Mouse (Mus musculus): Measurements from ENCODE around the gene Amn1. TPM values are rescaled to one million over a fixed set of nuclear protein-coding genes. Genes with fewer than 3 reads are reported as not detected.
A peak's percentile ranks its signal among the peaks of the same experiment; 100 is the strongest.
"Not testable (repeated sequence)": the region's sequence is repeated elsewhere in the genome, so short reads cannot be mapped to it uniquely, and the experiment has no call there.

The Amn1 gene
- polyA plus RNA-seq, 1 experiment = 22.4 TPM

GRCm38 (mm10) chr6:149139011-149139410, 49.5 kb downstream of the Amn1 start:
- Histone ChIP-seq H3K4me3 (ENCODE audit: insufficient read depth, low read length) (no peak overlapping the region), H3K4me1 (ENCODE audit: control insufficient read depth, insufficient read depth, low read length) (peaks cover 2% of the 10 kb centered on the region; the same call in 1 of the 2 replicates), H3K27ac (ENCODE audit: insufficient read depth, low read length) (no peak overlapping the region)
- TF ChIP-seq POLR2A (IDR thresholded peaks at IDR 0.05; ENCODE audit: extremely low read depth, insufficient read depth, low read length) (no peak), CTCF (IDR thresholded peaks at IDR 0.05; ENCODE audit: extremely low read depth, insufficient read depth, low read length) (no peak)

GRCm38 (mm10) chr6:149137936-149138335, 50.6 kb downstream of the Amn1 start:
- TF ChIP-seq CTCF (IDR thresholded peaks at IDR 0.05; ENCODE audit: extremely low read depth, insufficient read depth, low read length) (no peak), POLR2A (IDR thresholded peaks at IDR 0.05; ENCODE audit: extremely low read depth, insufficient read depth, low read length) (no peak)
- no peak overlapping the region for H3K27ac ChIP-seq (ENCODE audit: insufficient read depth, low read length)
- peaks cover 2% of the 10 kb centered on the region; the same call in 1 of the 2 replicates for H3K4me1 ChIP-seq (ENCODE audit: control insufficient read depth, insufficient read depth, low read length)
- H3K4me3 ChIP-seq (ENCODE audit: insufficient read depth, low read length) = no peak overlapping the region

- H3K27ac ChIP-seq (ENCODE audit: insufficient read depth, low read length) = no peak overlapping the region
- TF ChIP-seq CTCF (IDR thresholded peaks at IDR 0.05; ENCODE audit: extremely low read depth, insufficient read depth, low read length) (no peak), POLR2A (IDR thresholded peaks at IDR 0.05; ENCODE audit: extremely low read depth, insufficient read depth, low read length) (no peak)
- H3K4me3 ChIP-seq (ENCODE audit: insufficient read depth, low read length) = no peak overlapping the region
- no peaks in the 10 kb centered on the region for H3K4me1 ChIP-seq (ENCODE audit: control insufficient read depth, insufficient read depth, low read length)
Measured at GRCm38 (mm10) chr6:149135631-149136030, 52.9 kb downstream of the Amn1 start.

GRCm38 (mm10) chr6:149134391-149135150, 53.9 kb downstream of the Amn1 start:
- no peaks in the 10 kb centered on the region for H3K4me1 ChIP-seq (ENCODE audit: control insufficient read depth, insufficient read depth, low read length)
- TF ChIP-seq CTCF (IDR thresholded peaks at IDR 0.05; ENCODE audit: extremely low read depth, insufficient read depth, low read length) = no peak
- no peak for TF ChIP-seq POLR2A (IDR thresholded peaks at IDR 0.05; ENCODE audit: extremely low read depth, insufficient read depth, low read length)
- no peak overlapping the region for H3K27ac ChIP-seq (ENCODE audit: insufficient read depth, low read length)
- no peak overlapping the region for H3K4me3 ChIP-seq (ENCODE audit: insufficient read depth, low read length)

- Histone ChIP-seq H3K4me1 (ENCODE audit: control insufficient read depth, insufficient read depth, low read length) (no peaks in the 10 kb centered on the region), H3K27ac (ENCODE audit: insufficient read depth, low read length) (no peak overlapping the region), H3K4me3 (ENCODE audit: insufficient read depth, low read length) (no peak overlapping the region)
- TF ChIP-seq CTCF (IDR thresholded peaks at IDR 0.05; ENCODE audit: extremely low read depth, insufficient read depth, low read length) (peak; percentile 63), POLR2A (IDR thresholded peaks at IDR 0.05; ENCODE audit: extremely low read depth, insufficient read depth, low read length) (no peak)
Measured at GRCm38 (mm10) chr6:149132311-149133077, 56.0 kb downstream of the Amn1 start.

- no peak overlapping the region for H3K4me3 ChIP-seq (ENCODE audit: insufficient read depth, low read length)
- H3K27ac ChIP-seq (ENCODE audit: insufficient read depth, low read length) = no peak overlapping the region
- TF ChIP-seq POLR2A (IDR thresholded peaks at IDR 0.05; ENCODE audit: extremely low read depth, insufficient read depth, low read length) (no peak), CTCF (IDR thresholded peaks at IDR 0.05; ENCODE audit: extremely low read depth, insufficient read depth, low read length) (no peak)
- no peaks in the 10 kb centered on the region for H3K4me1 ChIP-seq (ENCODE audit: control insufficient read depth, insufficient read depth, low read length)
Measured at GRCm38 (mm10) chr6:149131111-149131510, 57.4 kb downstream of the Amn1 start.

- not testable (repeated sequence) for H3K4me3 ChIP-seq (ENCODE audit: insufficient read depth, low read length); H3K4me1 ChIP-seq (ENCODE audit: control insufficient read depth, insufficient read depth, low read length); H3K27ac ChIP-seq (ENCODE audit: insufficient read depth, low read length)
Measured at GRCm38 (mm10) chr6:149129870-149130269, 58.6 kb downstream of the Amn1 start, which contains the start of gene Gm10203. Gene Gm10203 (plus strand): TSS chr6:149130170.

GRCm38 (mm10) chr6:149126675-149127074, 61.8 kb downstream of the Amn1 start:
- Histone ChIP-seq H3K4me3 (ENCODE audit: insufficient read depth, low read length) (no peak overlapping the region), H3K4me1 (ENCODE audit: control insufficient read depth, insufficient read depth, low read length) (no peaks in the 10 kb centered on the region)
- no peak for TF ChIP-seq CTCF (IDR thresholded peaks at IDR 0.05; ENCODE audit: extremely low read depth, insufficient read depth, low read length)
- TF ChIP-seq POLR2A (IDR thresholded peaks at IDR 0.05; ENCODE audit: extremely low read depth, insufficient read depth, low read length) = no peak

GRCm38 (mm10) chr6:149123042-149123441, 65.5 kb downstream of the Amn1 start:
- no peak overlapping the region for H3K27ac ChIP-seq (ENCODE audit: insufficient read depth, low read length)
- H3K4me1 ChIP-seq (ENCODE audit: control insufficient read depth, insufficient read depth, low read length) = peaks cover 1% of the 10 kb centered on the region; the same call in 1 of the 2 replicates
- no peak overlapping the region for H3K4me3 ChIP-seq (ENCODE audit: insufficient read depth, low read length)
- TF ChIP-seq CTCF (IDR thresholded peaks at IDR 0.05; ENCODE audit: extremely low read depth, insufficient read depth, low read length) = no peak
- TF ChIP-seq POLR2A (IDR thresholded peaks at IDR 0.05; ENCODE audit: extremely low read depth, insufficient read depth, low read length) = no peak

More at GRCm38 (mm10) chr6:149126675-149127074, 61.8 kb downstream of the Amn1 start:
- H3K27ac ChIP-seq (ENCODE audit: insufficient read depth, low read length) = no peak overlapping the region

- Histone ChIP-seq H3K4me1 (ENCODE audit: control insufficient read depth, insufficient read depth, low read length) (peaks cover 1% of the 10 kb centered on the region; the same call in 1 of the 2 replicates), H3K27ac (ENCODE audit: insufficient read depth, low read length) (no peak overlapping the region), H3K4me3 (ENCODE audit: insufficient read depth, low read length) (no peak overlapping the region)
- TF ChIP-seq POLR2A (IDR thresholded peaks at IDR 0.05; ENCODE audit: extremely low read depth, insufficient read depth, low read length) (no peak), CTCF (IDR thresholded peaks at IDR 0.05; ENCODE audit: extremely low read depth, insufficient read depth, low read length) (peak; percentile 47)
Measured at GRCm38 (mm10) chr6:149119853-149120252, 68.7 kb downstream of the Amn1 start.
